ENCODE assay signal across 32 mouse cellular contexts in genomic region chr8:104731451-104731850, GRCm38 (mm10). TPM values are rescaled to one million over a fixed set of nuclear protein-coding genes. Genes with fewer than 3 reads are reported as not detected.
DNase-seq lines count a peak whose midpoint lies in the region; ATAC-seq and TF ChIP-seq lines count a peak whose summit lies in the region.
"Had no signal": no experiment of that assay in that cellular context is flagged by ENCODE, and none has a peak within 500 bp of the region (broad histone marks: within the 10 kb centered on the region; RNA-seq: fewer than 3 reads in every experiment).

No protein-coding gene starts in this region.

- no peak for TF ChIP-seq CTCF in liver, postnatal 0 days (IDR thresholded peaks at IDR 0.05; ENCODE audit: low read depth)

- no peak for ATAC-seq in liver, postnatal 0 days
- no peak for ATAC-seq in liver, embryonic 12.5 days
- ATAC-seq: activated CD4-positive, CD25-positive, alpha-beta regulatory T cell, adult 4 months; forebrain, embryonic 15.5 days had no signal

- DNase-seq in heart, adult 11 months: peak; percentile 58
- DNase-seq in heart, adult 8-10 months (ENCODE audit: low spot score): no peak
- peak; percentile 31 to 61 for DNase-seq in kidney, adult 8-10 months
- DNase-seq in kidney, postnatal 4 days: no peak
- DNase-seq in kidney, postnatal 36 days: peak; percentile 31 to 51
- no peak for DNase-seq in kidney, adult 18-20 months
- DNase-seq in liver, postnatal 0 days: no peak
- DNase-seq: adrenal gland, adult 8-10 months; adrenal gland, postnatal 25 days; cerebellum, adult 11-12 months; cerebellum, adult 8-10 months; cerebellum, postnatal 36 days; embryo, embryonic 11 days; gastrocnemius, postnatal 10 days; gastrocnemius, postnatal 36 days; heart, postnatal 10 days; heart, postnatal 36 days had no signal

- 77% methylated on average over 4 of the region's 4 CpGs for WGBS in liver, postnatal 0 days (ENCODE audit: insufficient replicate concordance)
- WGBS in liver, embryonic 12.5 days (ENCODE audit: insufficient replicate concordance): 79% methylated on average over 4 of the region's 4 CpGs

- H3K27ac ChIP-seq in liver, postnatal 0 days (ENCODE audit: low read depth): peak overlapping the region; percentile 77
- H3K27ac ChIP-seq in liver, embryonic 12.5 days: no peak overlapping the region
- H3K27ac ChIP-seq: embryonic facial prominence, embryonic 10.5 days; embryonic facial prominence, embryonic 13.5 days; forebrain, embryonic 12.5 days; forebrain, embryonic 15.5 days; heart, embryonic 15.5 days; hindbrain, embryonic 10.5 days; hindbrain, embryonic 13.5 days had no signal

- H3K4me2 ChIP-seq in liver, postnatal 0 days (ENCODE audit: low read depth, low read length): no peak overlapping the region
- no peak overlapping the region for H3K4me2 ChIP-seq in liver, embryonic 12.5 days
- H3K4me2 ChIP-seq: embryonic facial prominence, embryonic 13.5 days; forebrain, embryonic 12.5 days; forebrain, embryonic 15.5 days; heart, embryonic 12.5 days; heart, embryonic 15.5 days; hindbrain, embryonic 13.5 days had no signal

- no peak for TF ChIP-seq EP300 in liver, postnatal 0 days (IDR thresholded peaks at IDR 0.05; ENCODE audit: low read depth)

- H3K36me3 ChIP-seq in liver, postnatal 0 days (replicated peaks; ENCODE audit: insufficient read depth, low read length): no peaks in the 10 kb centered on the region
- no peaks in the 10 kb centered on the region for H3K36me3 ChIP-seq in liver, embryonic 12.5 days
- H3K36me3 ChIP-seq: embryonic facial prominence, embryonic 10.5 days; embryonic facial prominence, embryonic 13.5 days; forebrain, embryonic 12.5 days; forebrain, embryonic 15.5 days; heart, embryonic 12.5 days; heart, embryonic 15.5 days; hindbrain, embryonic 10.5 days; hindbrain, embryonic 13.5 days had no signal

- H3K27me3 ChIP-seq in liver, postnatal 0 days (ENCODE audit: insufficient read depth, low read length): no peaks in the 10 kb centered on the region
- no peaks in the 10 kb centered on the region for H3K27me3 ChIP-seq in liver, embryonic 12.5 days (replicated peaks)
- H3K27me3 ChIP-seq: embryonic facial prominence, embryonic 13.5 days; forebrain, embryonic 12.5 days; forebrain, embryonic 15.5 days; heart, embryonic 12.5 days; heart, embryonic 15.5 days; hindbrain, embryonic 13.5 days had no signal

- no peak overlapping the region for H3K9ac ChIP-seq in liver, postnatal 0 days (replicated peaks)
- no peak overlapping the region for H3K9ac ChIP-seq in liver, embryonic 12.5 days
- H3K9ac ChIP-seq: embryonic facial prominence, embryonic 13.5 days; forebrain, embryonic 12.5 days; forebrain, embryonic 15.5 days; heart, embryonic 12.5 days; heart, embryonic 15.5 days; hindbrain, embryonic 13.5 days had no signal

- H3K9me3 ChIP-seq in liver, postnatal 0 days (ENCODE audit: low read length): no peaks in the 10 kb centered on the region
- H3K9me3 ChIP-seq in liver, embryonic 12.5 days (replicated peaks): no peaks in the 10 kb centered on the region
- H3K9me3 ChIP-seq: embryonic facial prominence, embryonic 10.5 days; embryonic facial prominence, embryonic 13.5 days; forebrain, embryonic 12.5 days; forebrain, embryonic 15.5 days; heart, embryonic 12.5 days; heart, embryonic 15.5 days; hindbrain, embryonic 10.5 days; hindbrain, embryonic 13.5 days had no signal

- H3K4me1 ChIP-seq in liver, postnatal 0 days (ENCODE audit: insufficient read depth): peaks cover 12% of the 10 kb centered on the region
- no peaks in the 10 kb centered on the region for H3K4me1 ChIP-seq in liver, embryonic 12.5 days
- H3K4me1 ChIP-seq: embryonic facial prominence, embryonic 10.5 days; embryonic facial prominence, embryonic 13.5 days; forebrain, embryonic 12.5 days; forebrain, embryonic 15.5 days; heart, embryonic 12.5 days; heart, embryonic 15.5 days; hindbrain, embryonic 10.5 days; hindbrain, embryonic 13.5 days had no signal

- H3K4me3 ChIP-seq in liver, postnatal 0 days (ENCODE audit: low read depth, low read length): no peak overlapping the region
- H3K4me3 ChIP-seq in liver, embryonic 12.5 days: no peak overlapping the region
- H3K4me3 ChIP-seq: embryonic facial prominence, embryonic 10.5 days; embryonic facial prominence, embryonic 13.5 days; erythroblast, embryonic 14.5 days; forebrain, embryonic 12.5 days; forebrain, embryonic 15.5 days; heart, embryonic 12.5 days; heart, embryonic 15.5 days; hindbrain, embryonic 10.5 days; hindbrain, embryonic 13.5 days had no signal

RNA-seq across cellular contexts. Expression of gene Ces2a, which starts 2.4 kb away (rescaled TPM):
- not detected for total RNA-seq in heart, adult 8-10 months (2022)
- 150 and 159 TPM in 2 replicates for polyA plus RNA-seq in liver, postnatal 0 days (2015; fragmentation: Nextera tagmentation; extraction: Ambion mirVana)
- 2.7 and 3.7 TPM in 2 replicates for polyA plus RNA-seq in liver, embryonic 12.5 days (2016; fragmentation: Nextera tagmentation; extraction: Ambion mirVana)
- total RNA-seq: adrenal gland, postnatal 25 days; ES-E14; gastrocnemius, postnatal 10 days; gastrocnemius, postnatal 36 days; granulocyte monocyte progenitor cell, adult 5-6 weeks; heart, postnatal 10 days; heart, postnatal 36 days had no signal
- polyA plus RNA-seq: activated CD4-positive, CD25-positive, alpha-beta regulatory T cell, adult 4 months; brain, embryonic 14.5 days; cortical plate, adult 2 months; embryonic facial prominence, embryonic 10.5 days; embryonic facial prominence, embryonic 13.5 days; erythroblast, embryonic 14.5 days; forebrain, embryonic 12.5 days; forebrain, embryonic 15.5 days; heart, embryonic 12.5 days; heart, embryonic 15.5 days; hindbrain, embryonic 10.5 days; hindbrain, embryonic 13.5 days had no signal

Comparison
In these comparisons a context has a peak if more than half of its experiments do, and no peak if none do; other contexts are left out.
1. DNase-seq: peak in heart, adult 11 months (single experiment), kidney, adult 8-10 months (2 of 2) and kidney, postnatal 36 days (2 of 2); none in heart, adult 8-10 months (single experiment), kidney, postnatal 4 days (0 of 2), kidney, adult 18-20 months (single experiment) and liver, postnatal 0 days (single experiment).
2. RNA of gene Ces2a, which starts 2.4 kb away (polyA plus RNA-seq): 150 to 159 TPM in liver, postnatal 0 days; 2.7 to 3.7 TPM in liver, embryonic 12.5 days; every median in the first group is over 10 times any median in the second.